Comparison of ENCODE assay signal across 9 mouse cellular contexts in the genomic region with DNA sequence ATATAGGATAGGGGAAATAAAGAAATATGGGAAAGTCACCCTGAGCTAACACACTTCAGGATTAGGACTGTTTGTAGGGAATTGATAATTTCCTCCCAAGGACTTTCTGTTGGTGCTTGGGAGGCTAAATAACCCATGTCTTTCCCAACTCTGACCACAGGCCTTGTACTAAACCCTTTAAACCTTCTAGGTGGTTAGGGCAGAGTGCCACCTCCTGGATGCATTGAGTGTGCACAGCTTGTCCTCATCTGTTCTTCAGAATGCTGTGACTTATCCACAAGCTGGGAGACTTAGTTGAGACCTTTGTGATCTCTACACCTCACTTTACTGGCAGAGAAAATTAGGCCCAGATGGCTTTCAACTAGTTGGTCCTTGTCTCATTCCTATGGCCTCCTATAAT. TPM values are rescaled to one million over a fixed set of nuclear protein-coding genes. Genes with fewer than 3 reads are reported as not detected.
DNase-seq lines count a peak whose midpoint lies in the region; ATAC-seq and TF ChIP-seq lines count a peak whose summit lies in the region.
"Had no signal": no experiment of that assay in that cellular context is flagged by ENCODE, and none has a peak within 500 bp of the region (broad histone marks: within the 10 kb centered on the region; RNA-seq: fewer than 3 reads in every experiment).

No protein-coding gene starts in this region.

- H3K9ac ChIP-seq in forebrain, postnatal 0 days = no peak overlapping the region
- no peak overlapping the region for H3K9ac ChIP-seq in forebrain, embryonic 16.5 days (replicated peaks; ENCODE audit: low read depth, low read length)
- H3K9ac ChIP-seq in midbrain, embryonic 15.5 days = no peak overlapping the region
- H3K9ac ChIP-seq in limb, embryonic 11.5 days (ENCODE audit: low read length) = no peak overlapping the region

- peak; percentile 42; the same call in 1 of the 2 replicates for ATAC-seq in forebrain, postnatal 0 days
- no peak for ATAC-seq in forebrain, embryonic 16.5 days
- no peak for ATAC-seq in midbrain, embryonic 15.5 days (replicated peaks)
- no peak for ATAC-seq in limb, embryonic 11.5 days (ENCODE audit: insufficient number of reproducible peaks, low FRiP score, low TSS enrichment, low read depth)

- H3K4me3 ChIP-seq in forebrain, postnatal 0 days (ENCODE audit: low read depth, low read length) = no peak overlapping the region
- H3K4me3 ChIP-seq in forebrain, embryonic 16.5 days (replicated peaks; ENCODE audit: low read length) = no peak overlapping the region
- no peak overlapping the region for H3K4me3 ChIP-seq in midbrain, embryonic 10.5 days
- H3K4me3 ChIP-seq in midbrain, embryonic 15.5 days = no peak overlapping the region
- H3K4me3 ChIP-seq in limb, embryonic 11.5 days (ENCODE audit: low read depth, low read length) = no peak overlapping the region

- H3K36me3 ChIP-seq in forebrain, postnatal 0 days (ENCODE audit: insufficient read depth) = no peaks in the 10 kb centered on the region
- no peaks in the 10 kb centered on the region for H3K36me3 ChIP-seq in forebrain, embryonic 16.5 days (ENCODE audit: control insufficient read depth, insufficient read depth)
- no peaks in the 10 kb centered on the region for H3K36me3 ChIP-seq in midbrain, embryonic 10.5 days
- no peaks in the 10 kb centered on the region for H3K36me3 ChIP-seq in midbrain, embryonic 15.5 days (replicated peaks)
- no peaks in the 10 kb centered on the region for H3K36me3 ChIP-seq in limb, embryonic 11.5 days (ENCODE audit: control insufficient read depth, insufficient read depth, low read length)

- no peaks in the 10 kb centered on the region for H3K4me1 ChIP-seq in forebrain, postnatal 0 days (ENCODE audit: insufficient read depth)
- no peaks in the 10 kb centered on the region for H3K4me1 ChIP-seq in forebrain, embryonic 16.5 days (replicated peaks; ENCODE audit: control insufficient read depth, insufficient read depth, low read length)
- H3K4me1 ChIP-seq in midbrain, embryonic 10.5 days = no peaks in the 10 kb centered on the region
- no peaks in the 10 kb centered on the region for H3K4me1 ChIP-seq in midbrain, embryonic 15.5 days
- no peaks in the 10 kb centered on the region for H3K4me1 ChIP-seq in limb, embryonic 11.5 days (ENCODE audit: control insufficient read depth, insufficient read depth, low read length)

- no peak overlapping the region for H3K27ac ChIP-seq in forebrain, postnatal 0 days (ENCODE audit: low read depth, low read length)
- no peak overlapping the region for H3K27ac ChIP-seq in forebrain, embryonic 16.5 days (ENCODE audit: low read length)
- H3K27ac ChIP-seq in midbrain, embryonic 10.5 days (replicated peaks) = no peak overlapping the region
- H3K27ac ChIP-seq in midbrain, embryonic 15.5 days = no peak overlapping the region
- no peak overlapping the region for H3K27ac ChIP-seq in limb, embryonic 11.5 days (replicated peaks; ENCODE audit: low read depth, low read length)
- H3K27ac ChIP-seq: macrophage had no signal

- DNase-seq in forebrain, postnatal 0 days = no peak
- DNase-seq in midbrain, embryonic 10.5 days (ENCODE audit: low spot score) = peak; percentile 20
- DNase-seq in embryo, embryonic 11 days = peak; percentile 48
- DNase-seq in limb, embryonic 11.5 days (ENCODE audit: low spot score) = peak; percentile 30
- no peak for DNase-seq in thymus, postnatal 0 days (ENCODE audit: low spot score)
- DNase-seq in thymus, postnatal 14 days = no peak

- no peaks in the 10 kb centered on the region for H3K27me3 ChIP-seq in forebrain, postnatal 0 days (ENCODE audit: insufficient read depth, low read length)
- H3K27me3 ChIP-seq in forebrain, embryonic 16.5 days (replicated peaks; ENCODE audit: control insufficient read depth, insufficient read depth, low read length) = no peaks in the 10 kb centered on the region
- H3K27me3 ChIP-seq in midbrain, embryonic 10.5 days (ENCODE audit: low read depth, poor library complexity, severe bottlenecking) = no peaks in the 10 kb centered on the region
- H3K27me3 ChIP-seq in midbrain, embryonic 15.5 days (replicated peaks) = no peaks in the 10 kb centered on the region
- no peaks in the 10 kb centered on the region for H3K27me3 ChIP-seq in limb, embryonic 11.5 days (ENCODE audit: control insufficient read depth, insufficient read depth, low read length)

- H3K4me2 ChIP-seq in forebrain, postnatal 0 days (ENCODE audit: low read depth) = no peak overlapping the region
- no peak overlapping the region for H3K4me2 ChIP-seq in forebrain, embryonic 16.5 days (ENCODE audit: low read length)
- H3K4me2 ChIP-seq in midbrain, embryonic 15.5 days = no peak overlapping the region
- no peak overlapping the region for H3K4me2 ChIP-seq in limb, embryonic 11.5 days (ENCODE audit: low read depth, severe bottlenecking)

- TF ChIP-seq CTCF in forebrain, postnatal 0 days (IDR thresholded peaks at IDR 0.05; ENCODE audit: low read depth) = peak; percentile 52

- no peaks in the 10 kb centered on the region for H3K9me3 ChIP-seq in forebrain, postnatal 0 days (ENCODE audit: low read length)
- H3K9me3 ChIP-seq in forebrain, embryonic 16.5 days (ENCODE audit: control insufficient read depth, low read length) = no peaks in the 10 kb centered on the region
- H3K9me3 ChIP-seq in midbrain, embryonic 10.5 days (replicated peaks) = no peaks in the 10 kb centered on the region
- H3K9me3 ChIP-seq in midbrain, embryonic 15.5 days = no peaks in the 10 kb centered on the region
- no peaks in the 10 kb centered on the region for H3K9me3 ChIP-seq in limb, embryonic 11.5 days (ENCODE audit: control insufficient read depth, low read length)

RNA-seq across cellular contexts. Expression of gene Sprr4, which starts 10.5 kb away (rescaled TPM):
- total RNA-seq in forebrain, postnatal 0 days (2014; rRNA removed) = not detected in 2 replicates
- polyA plus RNA-seq in forebrain, postnatal 0 days (2015; fragmentation: Nextera tagmentation; extraction: Ambion mirVana) = not detected in 2 replicates
- not detected in 2 replicates for polyA plus RNA-seq in forebrain, embryonic 16.5 days (2015; fragmentation: Nextera tagmentation; extraction: Ambion mirVana)
- polyA plus RNA-seq in midbrain, embryonic 10.5 days (2016; fragmentation: Nextera tagmentation; extraction: Ambion mirVana) = not detected in 2 replicates
- polyA plus RNA-seq in midbrain, embryonic 15.5 days (2015; fragmentation: Nextera tagmentation; extraction: Ambion mirVana) = not detected in 2 replicates
- polyA plus RNA-seq in limb, embryonic 11.5 days (2014; fragmentation: Nextera tagmentation; extraction: Ambion mirVana) = not detected in 2 replicates
- polyA plus RNA-seq in thymus, postnatal 0 days (2015; fragmentation: Nextera tagmentation; extraction: Ambion mirVana) = 1.1 TPM in 1 of 2 replicates, not detected in the other
- polyA plus RNA-seq: macrophage had no signal

RNA-seq across cellular contexts. Expression of gene 2310046K23Rik, which starts 23.5 kb away (rescaled TPM):
- total RNA-seq in forebrain, postnatal 0 days (2014; rRNA removed) = not detected in 2 replicates
- polyA plus RNA-seq in forebrain, postnatal 0 days (2015; fragmentation: Nextera tagmentation; extraction: Ambion mirVana) = not detected in 2 replicates
- not detected in 2 replicates for polyA plus RNA-seq in forebrain, embryonic 16.5 days (2015; fragmentation: Nextera tagmentation; extraction: Ambion mirVana)
- polyA plus RNA-seq in midbrain, embryonic 10.5 days (2016; fragmentation: Nextera tagmentation; extraction: Ambion mirVana) = not detected in 2 replicates
- not detected in 2 replicates for polyA plus RNA-seq in midbrain, embryonic 15.5 days (2015; fragmentation: Nextera tagmentation; extraction: Ambion mirVana)
- polyA plus RNA-seq in limb, embryonic 11.5 days (2014; fragmentation: Nextera tagmentation; extraction: Ambion mirVana) = not detected in 2 replicates
- 0.46 TPM in 1 of 2 replicates, not detected in the other for polyA plus RNA-seq in thymus, postnatal 0 days (2015; fragmentation: Nextera tagmentation; extraction: Ambion mirVana)
- polyA plus RNA-seq: macrophage had no signal

RNA-seq across cellular contexts. Expression of gene Sprr1a, which starts 25.1 kb away (rescaled TPM):
- total RNA-seq in forebrain, postnatal 0 days (2014; rRNA removed) = not detected in 2 replicates
- polyA plus RNA-seq in forebrain, postnatal 0 days (2015; fragmentation: Nextera tagmentation; extraction: Ambion mirVana) = not detected in 2 replicates
- polyA plus RNA-seq in forebrain, embryonic 16.5 days (2015; fragmentation: Nextera tagmentation; extraction: Ambion mirVana) = 0.32 TPM in 1 of 2 replicates, not detected in the other
- polyA plus RNA-seq in midbrain, embryonic 10.5 days (2016; fragmentation: Nextera tagmentation; extraction: Ambion mirVana) = not detected in 2 replicates
- polyA plus RNA-seq in midbrain, embryonic 15.5 days (2015; fragmentation: Nextera tagmentation; extraction: Ambion mirVana) = 0.28 TPM in 1 of 2 replicates, not detected in the other
- not detected in 2 replicates for polyA plus RNA-seq in limb, embryonic 11.5 days (2014; fragmentation: Nextera tagmentation; extraction: Ambion mirVana)
- 14.9 and 17.7 TPM in 2 replicates for polyA plus RNA-seq in thymus, postnatal 0 days (2015; fragmentation: Nextera tagmentation; extraction: Ambion mirVana)
- polyA plus RNA-seq: macrophage had no signal

RNA-seq across cellular contexts. Expression of gene Sprr3, which starts 52.3 kb away (rescaled TPM):
- not detected in 2 replicates for total RNA-seq in forebrain, postnatal 0 days (2014; rRNA removed)
- polyA plus RNA-seq in forebrain, postnatal 0 days (2015; fragmentation: Nextera tagmentation; extraction: Ambion mirVana) = not detected in 2 replicates
- polyA plus RNA-seq in forebrain, embryonic 16.5 days (2015; fragmentation: Nextera tagmentation; extraction: Ambion mirVana) = not detected in 2 replicates
- polyA plus RNA-seq in midbrain, embryonic 10.5 days (2016; fragmentation: Nextera tagmentation; extraction: Ambion mirVana) = not detected in 2 replicates
- not detected in 2 replicates for polyA plus RNA-seq in midbrain, embryonic 15.5 days (2015; fragmentation: Nextera tagmentation; extraction: Ambion mirVana)
- not detected in 2 replicates for polyA plus RNA-seq in limb, embryonic 11.5 days (2014; fragmentation: Nextera tagmentation; extraction: Ambion mirVana)
- 1.4 TPM in 1 of 2 replicates, not detected in the other for polyA plus RNA-seq in thymus, postnatal 0 days (2015; fragmentation: Nextera tagmentation; extraction: Ambion mirVana)
- polyA plus RNA-seq: macrophage had no signal

Comparison
In these comparisons a context has a peak if more than half of its experiments do, and no peak if none do; other contexts are left out.
1. DNase-seq: peak in midbrain, embryonic 10.5 days (single experiment), embryo, embryonic 11 days (single experiment) and limb, embryonic 11.5 days (single experiment); none in forebrain, postnatal 0 days (single experiment), thymus, postnatal 0 days (single experiment) and thymus, postnatal 14 days (single experiment).
2. RNA of gene Sprr1a, which starts 25.1 kb away (polyA plus RNA-seq): 14.9 to 17.7 TPM in thymus, postnatal 0 days; 0.28 TPM in midbrain, embryonic 15.5 days, 0.32 TPM in forebrain, embryonic 16.5 days, not detected in limb, embryonic 11.5 days, not detected in forebrain, postnatal 0 days and not detected in midbrain, embryonic 10.5 days; every median in the first group is over 10 times any median in the second.